Mouse (Mus musculus) liver, embryonic 14.5 days (tissue): Measurements from ENCODE around the gene Onecut3. TPM values are rescaled to one million over a fixed set of nuclear protein-coding genes. Genes with fewer than 3 reads are reported as not detected.
A peak's percentile ranks its signal among the peaks of the same experiment; 100 is the strongest.

ENCODE experiments used
- ATAC-seq: fragments of 200-750 bp; cut with Nextera tagmentation; 2 replicates; pipeline ENCODE4 v1.8.0; 2017; ENCODE audit warnings: moderate number of reproducible peaks, mild to moderate bottlenecking, moderate library complexity; ENCODE audit not compliant: insufficient read depth
- DNase-seq, 3 experiments: peaks; one replicate each; pipeline ENCODE4 v3.0.0-alpha.2; 2012 to 2013; ENCODE audit warnings: low read depth in 3 of 3, low spot score in 3 of 3
- H3K27ac ChIP-seq: fragments of 300-500 bp; sonication (generic); 2 replicates; pipeline ENCODE4 v1.5.1; 2014; ENCODE audit warnings: moderate library complexity, mild to moderate bottlenecking, control low read depth, inconsistent platforms
- H3K27me3 ChIP-seq: fragments of 300-500 bp; sonication (generic); 2 replicates; pipeline ENCODE4 v1.6.1; 2014; ENCODE audit warnings: mild to moderate bottlenecking, low read length, moderate library complexity; ENCODE audit not compliant: control insufficient read depth, insufficient read depth
- H3K36me3 ChIP-seq: fragments of 300-500 bp; sonication (generic); replicated peaks from 2 replicates; pipeline ENCODE4 v1.6.1; 2014; ENCODE audit warnings: low read depth; ENCODE audit not compliant: control insufficient read depth, insufficient read depth
- H3K4me1 ChIP-seq, 2 experiments: fragments of 200-500 bp in 1 of 2; fragments of 300-500 bp in 1 of 2; sonication (generic) in 1 of 2; replicated peaks; 2 replicates each; pipeline ENCODE4 v1.6.1; 2012 to 2014; ENCODE audit warnings: antibody characterized with exemption in 1 of 2, inconsistent platforms in 1 of 2, low read length in 1 of 2; ENCODE audit not compliant: control insufficient read depth in 2 of 2, insufficient read depth in 2 of 2
- H3K4me2 ChIP-seq: fragments of 300-500 bp; sonication (generic); 2 replicates; pipeline ENCODE4 v1.6.1; 2014; ENCODE audit warnings: low read depth, mild to moderate bottlenecking, control low read depth, moderate library complexity
- H3K4me3 ChIP-seq, 2 experiments: fragments of 200-500 bp in 1 of 2; fragments of 300-500 bp in 1 of 2; sonication (generic) in 1 of 2; 2 replicates each; pipeline ENCODE4 v1.5.1; 2012 to 2014; ENCODE audit warnings: low read depth in 2 of 2, low read length in 2 of 2, mild to moderate bottlenecking in 2 of 2, control low read depth in 1 of 2, inconsistent platforms in 1 of 2, moderate library complexity in 1 of 2; ENCODE audit not compliant: insufficient read depth in 1 of 2
- H3K9ac ChIP-seq: fragments of 300-500 bp; sonication (generic); replicated peaks from 2 replicates; pipeline ENCODE4 v1.6.1; 2014; ENCODE audit warnings: mild to moderate bottlenecking, control low read depth, moderate library complexity
- H3K9me3 ChIP-seq: fragments of 300-500 bp; sonication (generic); 2 replicates; pipeline ENCODE4 v1.6.1; 2016; ENCODE audit warnings: low read length, mixed read lengths; ENCODE audit not compliant: control insufficient read depth
- CTCF ChIP-seq: IDR thresholded peaks from 2 replicates; pipeline ENCODE4 v1.5.1; 2016; ENCODE audit warnings: antibody characterized with exemption, low read depth, control low read depth
- EP300 ChIP-seq: IDR thresholded peaks from 2 replicates; pipeline ENCODE4 v1.6.1; 2016; ENCODE audit warnings: antibody characterized with exemption, low read depth
- WGBS: fragments of 180-500 bp; shearing (Covaris S2); extraction: QIAGEN DNeasy Blood & Tissue Kit; methylation state at CpG from one replicate; pipeline ENCODE4 v1.1.7; 2014; ENCODE audit not compliant: insufficient replicate concordance; 5-methylcytosine and 5-hydroxymethylcytosine counted together
- polyA plus RNA-seq, 2 experiments: library from polyadenylated mRNA; depleted of rRNA in 1 of 2; stranded (reverse) in 1 of 2; unstranded in 1 of 2; fragments of >200 nt; fragmentation: Nextera tagmentation in 1 of 2; extraction: Ambion mirVana in 1 of 2; gene quantifications; 2 replicates each; pipeline versions ENCODE4 v1.2.1 to v1.2.3; 2012 to 2014

Onecut3 gene
- polyA plus RNA-seq, 2 experiments = 0.02 TPM; not detected in 1

GRCm38 (mm10) chr10:80461346-80461745 is 33.3 kb upstream of the Onecut3 start:
- H3K4me2 ChIP-seq = no peak overlapping the region
- no peaks in the 10 kb centered on the region for H3K36me3 ChIP-seq
- ATAC-seq (no peak), DNase-seq (no peak)
- no peaks in the 10 kb centered on the region for H3K4me1 ChIP-seq
- H3K4me3 ChIP-seq = no peak overlapping the region
- H3K27me3 ChIP-seq = peaks cover 31% of the 10 kb centered on the region
- H3K9me3 ChIP-seq = no peaks in the 10 kb centered on the region
- no peak overlapping the region for H3K9ac ChIP-seq
- H3K27ac ChIP-seq = no peak overlapping the region
- TF ChIP-seq CTCF = no peak
- TF ChIP-seq EP300 = no peak
- 23% methylated on average over 7 of the region's 7 CpGs for WGBS

DNA sequence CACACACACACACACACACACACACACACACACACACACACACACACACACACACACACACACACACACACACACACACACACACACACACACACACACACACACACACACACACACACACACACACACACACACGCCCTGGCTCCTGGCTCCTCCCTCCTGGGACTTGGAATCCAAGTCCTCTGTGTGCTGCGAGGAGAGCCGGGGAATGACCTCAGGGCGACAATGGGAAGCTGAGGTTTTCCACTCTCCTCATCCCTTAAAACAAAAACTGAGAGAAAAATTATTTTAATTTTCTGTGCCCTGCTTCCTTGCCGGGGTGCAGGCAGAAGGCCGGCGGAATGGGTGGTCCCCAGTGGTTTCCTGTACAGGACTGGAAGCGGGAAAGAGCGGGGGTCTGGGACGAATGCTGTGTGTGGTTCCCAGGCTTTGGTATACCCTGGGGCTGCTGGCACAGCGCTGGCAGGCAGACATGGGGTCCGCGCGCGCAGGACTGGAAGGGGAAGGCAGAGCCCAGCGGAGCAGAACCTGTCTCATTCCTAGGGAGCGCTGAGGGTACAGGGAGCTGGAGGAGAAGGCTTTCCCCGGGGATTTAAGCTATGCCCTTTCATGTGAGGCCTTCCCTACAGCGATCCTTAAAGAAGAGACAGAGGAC is 30.1 kb upstream of the Onecut3 start:
- peaks cover 31% of the 10 kb centered on the region for H3K27me3 ChIP-seq

DNA sequence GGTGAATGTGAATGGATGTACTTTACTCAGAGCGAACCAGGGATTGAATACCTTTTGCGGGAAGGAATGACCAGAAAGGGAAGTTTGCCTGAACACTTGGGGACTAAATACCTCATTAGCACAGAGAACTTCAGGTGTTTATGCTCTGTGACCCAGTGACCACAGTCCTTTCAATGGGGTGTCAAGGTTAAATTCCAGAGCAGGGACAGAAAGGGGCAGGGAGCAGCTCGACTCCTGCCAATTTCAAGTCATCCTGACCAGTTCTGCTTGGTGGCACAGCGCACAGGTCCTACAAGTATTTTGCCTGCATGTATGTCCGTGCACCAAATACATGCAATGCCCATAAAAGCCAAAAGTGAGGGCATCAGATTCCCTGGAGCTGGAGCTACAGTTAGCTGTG is 29.6 kb upstream of the Onecut3 start:
- no peaks in the 10 kb centered on the region for H3K36me3 ChIP-seq
- H3K27ac ChIP-seq = no peak overlapping the region
- H3K4me3 ChIP-seq = no peak overlapping the region
- H3K27me3 ChIP-seq = peaks cover 33% of the 10 kb centered on the region
- no peak for DNase-seq
- no peaks in the 10 kb centered on the region for H3K4me1 ChIP-seq
- no peak for ATAC-seq
- TF ChIP-seq EP300 (no peak), CTCF (no peak)
- no peak overlapping the region for H3K4me2 ChIP-seq
- WGBS = 53% methylated on average over 5 of the region's 5 CpGs
- no peaks in the 10 kb centered on the region for H3K9me3 ChIP-seq
- H3K9ac ChIP-seq = no peak overlapping the region

More for the DNA sequence above, 30.1 kb upstream of the Onecut3 start:
- Histone ChIP-seq H3K4me1 (no peaks in the 10 kb centered on the region), H3K4me2 (no peak overlapping the region), H3K4me3 (no peak overlapping the region), H3K9me3 (no peaks in the 10 kb centered on the region), H3K27ac (no peak overlapping the region), H3K9ac (no peak overlapping the region), H3K36me3 (no peaks in the 10 kb centered on the region)
- TF ChIP-seq CTCF (no peak), EP300 (no peak)
- DNase-seq (no peak), ATAC-seq (no peak)
- 9% methylated on average over 19 of the region's 19 CpGs for WGBS

- DNase-seq (peak; percentile 71 to 74 (median 72)), ATAC-seq (peak; percentile 86)
- peak overlapping the region; percentile 53 to 59 for H3K4me3 ChIP-seq
- peak overlapping the region; percentile 62 for H3K4me2 ChIP-seq
- WGBS = 1% methylated on average over 58 of the region's 58 CpGs
- no peaks in the 10 kb centered on the region for H3K36me3 ChIP-seq
- no peaks in the 10 kb centered on the region for H3K9me3 ChIP-seq
- TF ChIP-seq CTCF (no peak), EP300 (peak; percentile 50; the same call in 1 of the 2 replicates)
- H3K4me1 ChIP-seq = peaks cover 5 to 8% of the 10 kb centered on the region in 2 experiments; a peak in 3 of 4 replicates
- H3K27ac ChIP-seq = peak overlapping the region; percentile 21
- peak overlapping the region; percentile 39 for H3K9ac ChIP-seq
- peaks cover 22% of the 10 kb centered on the region for H3K27me3 ChIP-seq
These were observed 19.2 kb upstream of the Onecut3 start for GRCm38 (mm10) chr10:80475290-80475959.

DNA sequence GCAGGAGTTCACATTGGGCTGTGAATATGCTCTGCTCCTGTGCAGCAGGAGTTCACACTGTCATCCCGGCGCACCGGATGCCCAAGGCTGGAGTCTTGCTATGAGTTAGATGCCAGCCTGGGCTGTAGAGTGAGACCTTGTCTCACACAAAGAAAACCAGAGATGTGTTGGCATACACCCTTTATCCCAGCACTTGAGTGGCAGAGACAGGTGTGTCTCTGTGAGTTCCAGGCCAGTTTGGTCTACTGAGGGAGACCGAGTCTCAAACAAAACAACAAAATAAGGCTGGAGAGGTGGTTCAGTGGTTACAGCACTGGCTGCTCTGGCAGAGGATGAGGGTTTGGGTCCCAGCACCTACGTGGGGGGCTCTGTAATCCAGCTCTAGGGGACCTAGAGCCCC is 16.1 kb upstream of the Onecut3 start:
- DNase-seq (no peak), ATAC-seq (no peak)
- no peak for TF ChIP-seq EP300
- no peak for TF ChIP-seq CTCF
- Histone ChIP-seq H3K9me3 (no peaks in the 10 kb centered on the region), H3K9ac (no peak overlapping the region), H3K4me3 (no peak overlapping the region), H3K4me1 (peaks cover 5 to 12% of the 10 kb centered on the region in 2 experiments; a peak in 3 of 4 replicates), H3K27me3 (peaks cover 16% of the 10 kb centered on the region), H3K27ac (no peak overlapping the region), H3K36me3 (no peaks in the 10 kb centered on the region), H3K4me2 (no peak overlapping the region)
- 71% methylated on average over 5 of the region's 5 CpGs for WGBS
